Mouse (Mus musculus): ENCODE measurements around the gene Prune2.
"Not testable (repeated sequence)": the region's sequence is repeated elsewhere in the genome, so short reads cannot be mapped to it uniquely, and the experiment has no call there.

Prune2 gene

GRCm38 (mm10) chr19:17174501-17174900 lies 218.6 kb downstream of the Prune2 start:
- in situ Hi-C loops (cut with MboI, MseI) = not testable (repeated sequence)

- in situ Hi-C loops (cut with MboI, MseI) = no loop called here
Observed at GRCm38 (mm10) chr19:17180506-17180905, 224.6 kb downstream of the Prune2 start.

GRCm38 (mm10) chr19:17194730-17195129 lies 238.8 kb downstream of the Prune2 start:
- in situ Hi-C loops (cut with MboI, MseI) = no loop called here

GRCm38 (mm10) chr19:17199059-17199458 lies 243.1 kb downstream of the Prune2 start:
- in situ Hi-C loops (cut with MboI, MseI) = no loop called here

- in situ Hi-C loops (cut with MboI, MseI) = no loop called here
Observed at GRCm38 (mm10) chr19:17207141-17207540, 251.2 kb downstream of the Prune2 start.

- in situ Hi-C loops (cut with MboI, MseI) = loop anchor here (10.0 kb wide), 1 partner anchor 1396 kb away; no protein-coding TSS in a partner anchor
Observed at GRCm38 (mm10) chr19:17210541-17210940, 254.6 kb downstream of the Prune2 start.

GRCm38 (mm10) chr19:17214896-17215520 lies 259.1 kb downstream of the Prune2 start:
- in situ Hi-C loops (cut with MboI, MseI) = loop anchor here (10.0 kb wide), 1 partner anchor 1400 kb away; no protein-coding TSS in a partner anchor

- in situ Hi-C loops (cut with MboI, MseI) = loop anchor here (10.0 kb wide), 1 partner anchor 1403 kb away; no protein-coding TSS in a partner anchor
Observed at GRCm38 (mm10) chr19:17218195-17218594, 262.3 kb downstream of the Prune2 start.

- in situ Hi-C loops (cut with MboI, MseI) = no loop called here
Observed at GRCm38 (mm10) chr19:17223801-17224200, 267.9 kb downstream of the Prune2 start.

- in situ Hi-C loops (cut with MboI, MseI) = no loop called here
Observed at GRCm38 (mm10) chr19:17225570-17226083, 269.7 kb downstream of the Prune2 start.

GRCm38 (mm10) chr19:17226096-17226495 lies 270.2 kb downstream of the Prune2 start:
- in situ Hi-C loops (cut with MboI, MseI) = no loop called here

GRCm38 (mm10) chr19:17230013-17230412 lies 274.1 kb downstream of the Prune2 start:
- in situ Hi-C loops (cut with MboI, MseI) = no loop called here

GRCm38 (mm10) chr19:17238471-17238870 lies 282.6 kb downstream of the Prune2 start:
- in situ Hi-C loops (cut with MboI, MseI) = no loop called here

- in situ Hi-C loops (cut with MboI, MseI) = no loop called here
Observed at GRCm38 (mm10) chr19:17240170-17241077, 284.5 kb downstream of the Prune2 start.

GRCm38 (mm10) chr19:17241206-17241605 lies 285.3 kb downstream of the Prune2 start:
- in situ Hi-C loops (cut with MboI, MseI) = no loop called here

GRCm38 (mm10) chr19:17242962-17243361 lies 287.0 kb downstream of the Prune2 start:
- in situ Hi-C loops (cut with MboI, MseI) = no loop called here

- in situ Hi-C loops (cut with MboI, MseI) = no loop called here
Observed at GRCm38 (mm10) chr19:17244544-17244943, 288.6 kb downstream of the Prune2 start.

- in situ Hi-C loops (cut with MboI, MseI) = no loop called here
Observed at GRCm38 (mm10) chr19:17247352-17247925, 291.5 kb downstream of the Prune2 start.

- in situ Hi-C loops (cut with MboI, MseI) = loop anchor here (25.0 kb wide), 2 partner anchors 362 to 1363 kb away; no protein-coding TSS in a partner anchor
Observed at GRCm38 (mm10) chr19:17249691-17250090, 293.8 kb downstream of the Prune2 start.

- in situ Hi-C loops (cut with MboI, MseI) = loop anchor here (25.0 kb wide), 2 partner anchors 364 to 1362 kb away; no protein-coding TSS in a partner anchor
Observed at GRCm38 (mm10) chr19:17250801-17251200, 294.9 kb downstream of the Prune2 start.

- in situ Hi-C loops (cut with MboI, MseI) = loop anchor here (25.0 kb wide), 2 partner anchors 364 to 1361 kb away; no protein-coding TSS in a partner anchor
Observed at GRCm38 (mm10) chr19:17251453-17251852, 295.5 kb downstream of the Prune2 start.

GRCm38 (mm10) chr19:17252845-17253244 lies 296.9 kb downstream of the Prune2 start:
- in situ Hi-C loops (cut with MboI, MseI) = loop anchor here (25.0 kb wide), 2 partner anchors 366 to 1359 kb away; no protein-coding TSS in a partner anchor

Data from T-helper 2 cell (primary cell).